Mouse (Mus musculus) midbrain, embryonic 10.5 days (tissue): ENCODE data around the gene Rae1. TPM values are rescaled to one million over a fixed set of nuclear protein-coding genes. Genes with fewer than 3 reads are reported as not detected.

Experiments used
- DNase-seq: peaks from one replicate; pipeline ENCODE4 v3.0.0-alpha.2; 2017; ENCODE audit warnings: low spot score
- H3K27ac ChIP-seq: fragments of 300-500 bp; sonication (generic); replicated peaks from 2 replicates; pipeline ENCODE4 v1.5.1; 2016; ENCODE audit warnings: mild to moderate bottlenecking
- H3K27me3 ChIP-seq: fragments of 300-500 bp; sonication (generic); 2 replicates; pipeline ENCODE4 v1.6.1; 2016; ENCODE audit warnings: low read depth, mild to moderate bottlenecking; ENCODE audit not compliant: poor library complexity, severe bottlenecking
- H3K36me3 ChIP-seq: fragments of 300-500 bp; sonication (generic); 2 replicates; pipeline ENCODE4 v1.6.1; 2016; ENCODE audit warnings: mild to moderate bottlenecking, moderate library complexity
- H3K4me1 ChIP-seq: fragments of 300-500 bp; sonication (generic); 2 replicates; pipeline ENCODE4 v1.6.1; 2016
- H3K4me3 ChIP-seq: fragments of 300-500 bp; sonication (generic); 2 replicates; pipeline ENCODE4 v1.5.1; 2016; ENCODE audit warnings: mild to moderate bottlenecking, moderate library complexity
- H3K9me3 ChIP-seq: fragments of 300-500 bp; sonication (generic); replicated peaks from 2 replicates; pipeline ENCODE4 v1.6.1; 2016; ENCODE audit warnings: mild to moderate bottlenecking
- WGBS: fragments of 180-500 bp; shearing (Covaris S2); methylation state at CpG from one replicate; pipeline ENCODE4 v1.1.7; 2016; 5-methylcytosine and 5-hydroxymethylcytosine counted together
- polyA plus RNA-seq: library from polyadenylated mRNA; unstranded; fragments of >200 nt; fragmentation: Nextera tagmentation; extraction: Ambion mirVana; gene quantifications from 2 replicates; pipeline ENCODE4 v1.2.1, GENCODE M21; 2016

Gene Rae1
- polyA plus RNA-seq, 1 experiment from 2014 or later = 169 TPM

GRCm38 (mm10) chr2:173047471-173047870 lies 47.6 kb downstream of the Rae1 start:
- 46% methylated on average over 5 of the region's 5 CpGs for WGBS
- Histone ChIP-seq H3K36me3 (no peaks in the 10 kb centered on the region), H3K27ac (peak overlapping the region; percentile 52; the same call in 1 of the 2 replicates), H3K9me3 (no peaks in the 10 kb centered on the region), H3K4me1 (peaks cover 56% of the 10 kb centered on the region), H3K27me3 (0 out of 2 replicates have a peak, but pooled peaks cover 9% of the 10 kb centered on the region), H3K4me3 (no peak overlapping the region)
- DNase-seq = no peak

GRCm38 (mm10) chr2:173048041-173048745 lies 48.3 kb downstream of the Rae1 start:
- peaks cover 54% of the 10 kb centered on the region for H3K4me1 ChIP-seq
- WGBS = 48% methylated on average over 17 of the region's 17 CpGs

GRCm38 (mm10) chr2:173049231-173049630 lies 49.3 kb downstream of the Rae1 start:
- no peaks in the 10 kb centered on the region for H3K9me3 ChIP-seq
- H3K27ac ChIP-seq = no peak overlapping the region
- 88% methylated on average over 3 of the region's 3 CpGs for WGBS
- H3K36me3 ChIP-seq = no peaks in the 10 kb centered on the region
- 0 out of 2 replicates have a peak, but pooled peaks cover 14% of the 10 kb centered on the region for H3K27me3 ChIP-seq
- H3K4me3 ChIP-seq = no peak overlapping the region
- no peak for DNase-seq
- peaks cover 54% of the 10 kb centered on the region for H3K4me1 ChIP-seq

More at GRCm38 (mm10) chr2:173048041-173048745, 48.3 kb downstream of the Rae1 start:
- no peak for DNase-seq
- Histone ChIP-seq H3K9me3 (no peaks in the 10 kb centered on the region), H3K36me3 (no peaks in the 10 kb centered on the region), H3K27ac (peak overlapping the region; percentile 52; the same call in 1 of the 2 replicates), H3K4me3 (no peak overlapping the region), H3K27me3 (0 out of 2 replicates have a peak, but pooled peaks cover 14% of the 10 kb centered on the region)

GRCm38 (mm10) chr2:173049817-173050216 lies 49.9 kb downstream of the Rae1 start:
- DNase-seq = no peak
- Histone ChIP-seq H3K9me3 (no peaks in the 10 kb centered on the region), H3K27ac (peak overlapping the region; percentile 77), H3K36me3 (no peaks in the 10 kb centered on the region), H3K4me3 (no peak overlapping the region), H3K27me3 (0 out of 2 replicates have a peak, but pooled peaks cover 14% of the 10 kb centered on the region), H3K4me1 (peaks cover 54% of the 10 kb centered on the region)
- WGBS = 44% methylated on average over 6 of the region's 6 CpGs

GRCm38 (mm10) chr2:173050604-173051382 lies 50.9 kb downstream of the Rae1 start:
- no peaks in the 10 kb centered on the region for H3K36me3 ChIP-seq
- H3K27ac ChIP-seq = peak overlapping the region; percentile 77
- H3K9me3 ChIP-seq = no peaks in the 10 kb centered on the region
- H3K4me1 ChIP-seq = peaks cover 54% of the 10 kb centered on the region
- 0 out of 2 replicates have a peak overlapping the region, but pooled peaks have one; percentile 9 for H3K4me3 ChIP-seq
- 25% methylated on average over 8 of the region's 8 CpGs for WGBS
- peak; percentile 34 for DNase-seq
- H3K27me3 ChIP-seq = 0 out of 2 replicates have a peak, but pooled peaks cover 14% of the 10 kb centered on the region

- H3K4me3 ChIP-seq = no peak overlapping the region
- H3K4me1 ChIP-seq = peaks cover 50% of the 10 kb centered on the region
- H3K27ac ChIP-seq = no peak overlapping the region; the same call in 1 of the 2 replicates
- 94% methylated on average over 8 of the region's 8 CpGs for WGBS
- no peaks in the 10 kb centered on the region for H3K9me3 ChIP-seq
- no peaks in the 10 kb centered on the region for H3K36me3 ChIP-seq
- no peak for DNase-seq
- 0 out of 2 replicates have a peak, but pooled peaks cover 14% of the 10 kb centered on the region for H3K27me3 ChIP-seq
Observed at GRCm38 (mm10) chr2:173052881-173053280, 53.0 kb downstream of the Rae1 start.

GRCm38 (mm10) chr2:173053846-173054245 lies 53.9 kb downstream of the Rae1 start:
- DNase-seq = no peak
- Histone ChIP-seq H3K9me3 (no peaks in the 10 kb centered on the region), H3K27ac (no peak overlapping the region), H3K4me3 (no peak overlapping the region), H3K36me3 (no peaks in the 10 kb centered on the region), H3K27me3 (0 out of 2 replicates have a peak, but pooled peaks cover 14% of the 10 kb centered on the region), H3K4me1 (peaks cover 50% of the 10 kb centered on the region)
- 73% methylated on average over 6 of the region's 6 CpGs for WGBS

- peaks cover 34% of the 10 kb centered on the region for H3K4me1 ChIP-seq
- WGBS = 74% methylated on average over 10 of the region's 10 CpGs
- H3K36me3 ChIP-seq = no peaks in the 10 kb centered on the region
- no peak for DNase-seq
- no peak overlapping the region for H3K27ac ChIP-seq
- H3K4me3 ChIP-seq = no peak overlapping the region
- H3K27me3 ChIP-seq = 0 out of 2 replicates have a peak, but pooled peaks cover 8% of the 10 kb centered on the region
- no peaks in the 10 kb centered on the region for H3K9me3 ChIP-seq
Observed at GRCm38 (mm10) chr2:173056303-173056881, 56.5 kb downstream of the Rae1 start.

GRCm38 (mm10) chr2:173056882-173057315 lies 57.0 kb downstream of the Rae1 start:
- DNase-seq = no peak
- Histone ChIP-seq H3K36me3 (no peaks in the 10 kb centered on the region), H3K9me3 (no peaks in the 10 kb centered on the region), H3K4me1 (peaks cover 36% of the 10 kb centered on the region), H3K27me3 (0 out of 2 replicates have a peak, but pooled peaks cover 5% of the 10 kb centered on the region), H3K27ac (0 out of 2 replicates have a peak overlapping the region, but pooled peaks have one; percentile 34), H3K4me3 (no peak overlapping the region)
- WGBS = 80% methylated on average over 11 of the region's 11 CpGs

GRCm38 (mm10) chr2:173057623-173058022 lies 57.7 kb downstream of the Rae1 start:
- WGBS = 73% methylated on average over 10 of the region's 10 CpGs
- no peak for DNase-seq
- H3K27ac ChIP-seq = peak overlapping the region; percentile 34
- H3K36me3 ChIP-seq = no peaks in the 10 kb centered on the region
- no peaks in the 10 kb centered on the region for H3K9me3 ChIP-seq
- 0 out of 2 replicates have a peak, but pooled peaks cover 5% of the 10 kb centered on the region for H3K27me3 ChIP-seq
- H3K4me3 ChIP-seq = no peak overlapping the region
- H3K4me1 ChIP-seq = peaks cover 39% of the 10 kb centered on the region

- no peak for DNase-seq
- Histone ChIP-seq H3K9me3 (no peaks in the 10 kb centered on the region), H3K4me1 (peaks cover 35% of the 10 kb centered on the region), H3K36me3 (no peaks in the 10 kb centered on the region), H3K4me3 (no peak overlapping the region), H3K27ac (peak overlapping the region; percentile 38), H3K27me3 (no peaks in the 10 kb centered on the region)
- 45% methylated on average over 11 of the region's 11 CpGs for WGBS
Observed at GRCm38 (mm10) chr2:173058263-173058662, 58.3 kb downstream of the Rae1 start.

GRCm38 (mm10) chr2:173060450-173060849 lies 60.5 kb downstream of the Rae1 start:
- no peak for DNase-seq
- Histone ChIP-seq H3K27ac (no peak overlapping the region), H3K4me1 (peaks cover 35% of the 10 kb centered on the region), H3K27me3 (no peaks in the 10 kb centered on the region), H3K36me3 (no peaks in the 10 kb centered on the region), H3K9me3 (no peaks in the 10 kb centered on the region), H3K4me3 (no peak overlapping the region)
- WGBS = 92% methylated on average over 9 of the region's 9 CpGs
